Mouse (Mus musculus): ENCODE data around the gene Mrgprd.
A peak's percentile ranks its signal among the peaks of the same experiment; 100 is the strongest.

Mrgprd gene

DNA sequence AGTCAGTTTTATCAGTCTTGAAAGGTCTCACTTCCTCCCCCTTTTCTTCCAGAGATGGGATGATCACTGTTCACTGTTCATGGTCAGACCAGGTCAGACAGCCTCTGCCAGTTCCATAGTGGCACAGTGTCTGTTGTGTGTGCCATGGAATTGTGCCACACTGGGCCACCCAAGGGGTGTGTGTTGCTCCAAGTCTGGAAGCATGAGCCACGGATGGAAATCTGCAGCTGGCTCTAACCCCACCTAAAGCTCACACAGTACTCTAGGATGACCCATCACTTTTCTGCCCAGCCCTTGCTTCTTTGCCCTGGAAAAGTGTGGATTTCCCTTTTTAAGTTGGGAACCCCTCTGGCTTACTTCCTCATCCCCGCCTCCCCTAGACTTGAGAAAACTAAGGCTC, 10.5 kb upstream of the Mrgprd start:
- no peak for DNase-seq

DNA sequence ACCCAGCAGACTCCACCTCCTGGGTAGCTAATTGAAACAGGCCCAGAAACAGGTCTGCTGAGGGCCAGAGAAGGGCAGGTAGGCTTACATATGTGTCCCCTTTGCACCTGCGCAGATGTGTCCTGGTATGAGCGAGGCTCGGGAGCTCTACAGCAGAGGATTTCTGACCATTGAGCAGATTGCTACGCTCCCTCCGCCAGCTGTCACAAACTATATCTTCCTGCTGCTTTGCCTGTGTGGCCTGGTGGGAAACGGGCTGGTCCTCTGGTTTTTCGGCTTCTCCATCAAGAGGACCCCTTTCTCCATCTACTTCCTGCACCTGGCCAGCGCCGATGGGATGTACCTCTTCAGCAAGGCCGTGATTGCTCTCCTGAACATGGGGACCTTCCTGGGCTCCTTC, 7.0 kb upstream of the Mrgprd start:
- DNase-seq, result no peak

DNA sequence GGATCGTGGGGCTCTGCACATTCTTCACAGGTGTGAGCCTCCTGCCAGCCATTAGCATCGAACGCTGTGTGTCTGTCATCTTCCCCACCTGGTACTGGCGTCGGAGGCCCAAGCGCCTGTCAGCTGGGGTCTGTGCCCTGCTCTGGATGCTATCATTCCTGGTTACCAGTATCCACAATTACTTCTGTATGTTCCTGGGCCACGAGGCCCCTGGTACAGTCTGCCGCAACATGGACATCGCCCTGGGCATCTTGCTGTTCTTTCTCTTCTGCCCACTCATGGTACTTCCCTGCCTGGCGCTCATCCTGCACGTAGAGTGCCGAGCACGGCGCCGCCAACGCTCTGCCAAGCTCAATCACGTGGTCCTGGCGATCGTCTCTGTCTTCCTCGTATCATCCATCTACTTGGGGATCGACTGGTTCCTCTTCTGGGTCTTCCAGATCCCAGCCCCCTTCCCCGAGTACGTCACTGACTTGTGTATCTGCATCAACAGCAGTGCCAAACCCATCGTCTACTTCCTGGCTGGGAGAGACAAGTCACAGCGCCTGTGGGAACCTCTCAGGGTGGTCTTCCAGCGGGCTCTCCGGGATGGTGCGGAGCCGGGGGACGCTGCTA, 6.5 kb upstream of the Mrgprd start:
- DNase-seq, result no peak

DNA sequence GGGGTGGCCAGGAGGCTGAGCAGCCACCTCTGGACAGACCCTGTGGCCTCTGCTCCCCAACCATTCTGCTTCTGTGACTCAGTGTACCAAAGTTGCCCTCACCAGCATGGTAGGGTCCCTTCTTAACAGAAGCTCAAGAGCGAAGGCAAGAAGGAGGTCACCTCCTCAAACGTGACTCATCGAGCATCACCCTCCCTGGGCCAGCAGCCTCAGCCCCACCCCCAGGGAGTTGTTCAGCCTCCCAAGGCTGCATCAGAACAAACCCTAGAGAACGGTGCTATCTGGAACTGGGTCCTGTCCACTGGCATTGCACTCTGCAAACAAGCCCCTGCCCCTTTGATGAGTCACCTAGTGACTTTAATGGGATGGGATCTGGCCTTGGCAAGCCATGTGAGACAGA, 5.8 kb upstream of the Mrgprd start:
- DNase-seq, result no peak

DNA sequence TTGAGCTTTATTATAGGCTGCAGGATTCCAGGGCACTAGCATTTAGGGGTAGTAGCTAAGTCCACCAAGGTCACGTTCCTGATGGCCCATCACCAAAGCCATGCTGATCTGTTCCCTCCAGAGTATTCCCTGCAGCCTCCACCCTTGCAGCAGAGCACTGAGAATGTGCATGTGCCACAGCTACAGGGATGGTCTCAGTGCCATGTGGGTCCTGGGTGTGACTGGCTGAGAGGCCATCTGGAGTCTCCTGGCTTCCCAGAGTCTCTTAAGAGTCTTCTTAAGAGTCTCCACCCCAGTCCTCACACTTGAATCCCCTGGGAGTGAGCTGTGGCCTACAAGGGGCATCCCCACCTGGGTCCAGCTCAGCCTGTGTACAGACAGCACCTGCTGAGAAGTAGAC, 4.8 kb upstream of the Mrgprd start:
- no peak for DNase-seq

DNA sequence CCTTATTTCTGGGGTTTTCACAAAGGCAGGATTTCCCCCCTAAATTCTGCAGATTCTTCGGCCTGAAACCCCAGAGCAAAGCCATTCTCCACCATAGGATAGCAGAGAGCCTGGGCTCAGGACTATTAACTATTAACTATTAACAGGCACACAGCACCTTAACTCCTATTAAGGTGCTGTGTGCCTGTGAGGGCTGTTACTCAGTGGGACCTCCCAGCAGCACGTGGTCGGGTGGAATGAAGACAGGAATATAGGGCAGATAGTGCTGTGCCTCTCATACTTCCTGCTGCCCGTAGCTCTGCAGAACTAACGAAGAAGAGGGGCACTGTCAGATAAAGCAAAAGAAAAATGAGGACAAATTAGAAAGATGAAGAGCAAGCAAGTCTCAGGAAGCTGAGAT, 4.1 kb upstream of the Mrgprd start:
- DNase-seq, result no peak

DNA sequence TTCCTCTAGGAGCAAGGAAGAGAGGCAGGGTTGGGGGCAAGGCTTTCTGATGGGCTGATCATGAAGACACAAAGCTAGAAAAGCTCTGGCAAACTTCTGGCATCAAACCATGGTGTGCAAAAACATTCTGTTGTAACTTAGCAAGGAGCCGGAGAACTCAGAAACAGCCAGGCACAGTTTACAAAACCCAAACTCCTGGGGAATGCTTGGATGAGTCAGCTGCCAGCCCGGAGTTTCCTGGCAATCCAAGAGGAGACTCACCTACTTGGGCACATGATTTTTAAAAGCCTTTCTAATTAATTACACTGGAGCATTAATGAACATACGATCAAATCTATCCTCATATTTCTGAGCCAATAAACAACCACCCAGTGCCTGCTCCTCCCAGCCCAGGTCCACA, 2.5 kb upstream of the Mrgprd start:
- no peak for DNase-seq

DNA sequence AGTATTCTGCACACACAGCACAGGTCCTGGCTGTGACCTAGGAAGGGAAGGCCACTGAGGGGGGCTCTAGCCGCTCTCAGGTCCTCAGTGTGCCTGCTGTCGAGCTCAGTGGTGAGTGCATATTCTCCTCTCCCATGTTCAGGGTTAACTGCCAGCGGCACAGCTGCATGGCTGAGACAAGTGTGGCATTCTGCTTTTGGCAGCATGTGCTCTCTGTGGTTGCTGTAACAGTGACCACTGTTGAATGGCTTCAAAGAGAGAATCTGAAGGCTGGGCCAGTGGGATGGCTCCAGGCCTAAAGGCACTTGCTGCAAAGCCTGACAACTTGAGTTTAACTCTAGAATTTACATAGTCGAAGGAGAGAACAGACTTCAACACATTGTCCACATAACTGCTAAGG, 2.9 kb downstream of the Mrgprd start:
- DNase-seq, result no peak

DNA sequence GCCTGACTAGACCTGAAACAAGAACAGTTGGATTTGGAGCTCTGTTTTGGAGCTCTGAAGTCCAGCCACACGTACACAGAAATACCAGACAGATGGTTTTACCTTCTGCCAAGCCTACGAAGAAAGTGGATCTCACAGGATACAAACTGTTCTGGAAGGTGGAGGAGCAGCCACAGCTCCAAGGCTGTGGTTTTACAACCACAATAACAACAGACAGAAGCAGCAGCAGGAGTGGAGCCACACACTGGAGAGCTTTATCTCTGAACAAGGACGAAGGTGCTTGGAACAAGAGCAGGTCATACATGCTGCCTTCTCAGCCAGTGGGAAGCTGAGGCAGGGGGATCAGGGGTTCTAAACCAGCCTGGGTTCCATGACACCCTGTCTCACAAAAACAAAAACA, 4.8 kb downstream of the Mrgprd start:
- no peak for DNase-seq

DNA sequence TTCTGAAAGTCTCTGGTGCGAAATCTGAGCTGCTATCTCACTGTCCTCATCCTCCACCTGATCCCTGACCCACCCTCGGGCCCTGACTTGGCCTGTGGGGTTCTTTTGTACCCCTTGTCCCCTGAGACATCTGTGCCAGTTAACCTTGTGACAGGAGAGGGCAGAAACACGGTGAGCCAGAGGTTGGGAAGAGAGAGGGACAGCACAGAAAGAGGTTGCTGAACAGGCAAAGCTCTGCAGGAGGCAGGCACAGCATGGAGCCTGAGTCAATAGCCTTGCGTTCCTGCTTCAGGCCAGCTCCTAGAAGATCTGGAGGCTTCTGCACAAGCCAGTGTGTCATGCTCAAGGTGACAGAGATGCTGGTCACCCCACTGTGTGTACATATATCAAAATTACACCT, 9.0 kb downstream of the Mrgprd start:
- no peak for DNase-seq

DNA sequence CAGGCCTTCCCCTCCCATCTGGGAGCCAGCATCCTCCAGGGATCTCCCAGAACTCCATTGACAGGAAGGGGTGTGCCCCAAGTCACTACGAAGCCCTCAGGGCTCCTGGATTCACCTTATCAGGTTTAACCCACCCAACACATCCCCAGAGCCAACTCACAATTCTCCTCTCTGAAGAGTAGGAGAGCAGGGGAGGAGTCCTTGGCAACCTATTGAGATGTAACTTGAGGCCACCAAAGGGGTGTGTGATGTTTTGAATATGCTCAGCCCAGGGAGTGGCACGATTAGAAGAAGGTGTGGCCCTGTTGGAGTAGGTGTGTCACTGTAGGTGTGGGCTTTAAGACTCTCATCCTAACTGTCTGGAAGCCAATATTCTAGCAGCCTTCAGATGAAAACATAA, 11.1 kb downstream of the Mrgprd start:
- no peak for DNase-seq

DNA sequence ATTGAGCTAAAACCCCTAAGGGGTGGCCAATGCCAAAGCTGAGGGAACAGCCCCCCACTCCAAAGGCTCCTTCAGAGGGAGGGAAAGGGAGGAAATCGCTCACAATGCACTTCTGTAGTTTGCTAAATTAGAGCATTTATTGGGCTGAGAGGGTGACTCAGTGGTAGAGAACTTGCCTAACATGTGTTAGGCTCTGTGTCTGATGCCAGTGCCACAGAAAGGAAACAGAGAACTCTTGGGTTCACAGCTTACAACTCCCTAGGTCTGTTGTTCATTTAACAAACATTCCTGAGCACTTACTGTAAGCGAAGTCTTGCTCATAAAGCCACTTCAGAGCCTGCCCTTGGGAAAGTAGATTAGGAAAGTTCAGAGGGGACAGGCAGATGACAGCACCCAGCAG, 15.3 kb downstream of the Mrgprd start:
- DNase-seq, result no peak

DNA sequence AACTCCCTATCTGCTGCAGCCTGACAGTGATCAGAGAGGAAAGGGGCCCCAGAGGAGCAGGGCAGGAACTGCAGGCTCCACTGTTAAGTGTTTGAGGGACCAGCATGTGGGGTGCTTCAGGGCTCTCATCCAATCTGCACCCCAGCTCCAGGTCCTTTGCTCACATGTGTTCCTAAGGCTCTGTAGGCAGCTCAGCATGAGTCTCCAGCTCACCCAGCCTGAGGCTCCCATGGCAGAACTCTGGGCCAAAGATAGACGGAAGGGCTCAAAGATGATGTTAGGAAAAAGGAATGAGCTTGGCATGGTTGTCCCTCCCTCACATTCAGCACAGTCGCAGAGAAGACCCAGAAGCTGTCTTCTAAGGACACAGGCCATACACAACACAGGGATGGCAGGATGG, 16.0 kb downstream of the Mrgprd start:
- no peak for DNase-seq

DNA sequence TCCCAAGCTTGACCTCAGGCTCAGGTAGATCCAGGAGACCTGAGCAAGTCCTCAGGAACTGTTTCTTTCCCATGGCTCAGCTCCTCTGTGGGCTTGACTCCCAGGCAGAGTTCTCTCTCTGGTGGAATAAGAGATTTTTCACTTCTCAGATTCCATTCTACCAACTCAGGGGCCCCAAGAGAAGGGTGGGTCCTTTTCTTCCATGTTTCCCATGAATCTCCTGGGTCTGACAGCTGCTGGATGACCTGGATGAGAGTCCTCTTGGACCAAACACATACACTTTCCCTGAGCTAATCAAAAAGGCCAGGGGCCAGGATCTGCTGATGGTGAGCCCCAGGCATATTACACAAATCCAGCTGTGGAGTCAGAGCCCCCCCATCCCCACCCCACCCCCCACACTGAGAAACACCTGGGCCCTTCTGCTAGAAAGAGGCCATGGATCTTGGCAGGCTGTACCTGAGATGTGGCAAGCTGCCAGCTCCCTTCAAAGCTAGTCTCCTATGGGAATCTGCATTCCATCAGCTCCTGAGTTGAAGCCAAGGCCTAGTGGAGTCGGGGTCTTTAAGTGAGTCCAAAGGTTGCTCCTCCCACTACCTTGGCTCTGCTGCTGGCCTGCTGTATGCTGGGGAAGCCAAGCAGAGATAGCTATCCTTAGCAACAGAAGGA, 17.9 kb downstream of the Mrgprd start:
- peak; percentile 55 for DNase-seq

DNA sequence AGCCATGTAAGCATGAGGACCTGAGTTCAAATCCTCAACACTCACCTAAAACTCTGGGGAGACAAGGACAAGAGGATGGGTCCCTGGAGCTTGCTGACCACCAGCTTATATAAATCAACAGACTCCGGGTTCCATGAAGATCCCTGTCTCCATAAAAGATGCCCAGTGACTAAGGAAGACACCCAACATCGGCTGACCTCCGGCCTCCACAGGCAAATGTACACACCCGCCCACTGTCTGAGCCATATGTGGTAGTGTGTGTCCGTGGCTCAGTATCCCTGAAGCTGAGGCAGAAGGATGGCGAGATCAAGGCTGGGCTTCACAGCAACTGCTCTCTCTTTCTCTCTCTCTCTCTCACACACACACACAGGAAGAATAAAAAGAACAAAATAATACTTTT, 19.3 kb downstream of the Mrgprd start:
- DNase-seq, result no peak

DNA sequence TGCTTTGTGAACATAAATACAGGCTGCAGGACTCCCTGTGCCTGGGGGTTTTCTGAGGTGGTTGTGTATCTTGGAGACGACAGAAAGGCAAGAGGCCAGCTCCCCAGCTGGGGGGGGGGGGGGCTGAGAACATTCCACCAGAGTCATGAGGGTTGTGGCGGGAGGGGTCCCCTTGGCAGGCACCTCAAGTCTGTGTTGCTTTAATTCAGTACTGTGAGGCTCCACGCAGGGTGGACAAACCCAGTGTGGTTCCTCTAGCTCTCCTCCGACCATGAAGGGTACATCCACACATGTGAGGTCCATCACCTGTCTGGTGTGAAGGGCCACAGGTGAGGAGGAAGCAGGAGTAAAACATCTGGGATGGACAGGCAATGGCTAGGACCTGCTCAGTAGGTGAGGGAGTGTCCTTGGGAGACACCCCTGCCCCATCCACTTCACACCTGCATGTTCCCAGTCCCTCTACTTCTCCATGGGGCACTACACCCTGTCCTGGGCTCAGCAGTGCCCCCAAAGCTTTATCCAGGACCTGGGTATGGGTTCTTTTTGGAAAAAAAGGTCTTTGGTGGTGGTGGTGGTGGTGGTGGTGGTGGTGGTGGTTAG, 19.9 kb downstream of the Mrgprd start:
- no peak for DNase-seq

DNA sequence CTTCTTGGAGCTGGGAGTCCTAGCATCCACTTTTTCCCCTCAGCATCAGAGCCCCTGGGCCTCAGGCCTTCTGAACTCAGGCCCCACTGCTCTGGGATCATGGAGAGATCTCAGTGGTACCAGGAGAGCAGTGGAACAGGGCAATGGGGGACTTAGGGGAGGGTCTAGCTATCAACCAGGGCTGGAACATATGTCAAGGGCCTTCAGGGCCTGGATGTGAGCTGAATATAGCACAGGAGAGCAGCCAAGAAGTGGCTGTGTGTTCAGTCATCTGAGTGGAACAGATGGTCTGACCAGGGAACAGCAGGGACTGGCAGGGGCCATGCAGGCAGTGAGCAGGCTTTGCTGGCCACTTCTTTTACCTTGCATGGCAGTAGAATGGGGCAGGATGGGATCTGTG, 20.6 kb downstream of the Mrgprd start:
- DNase-seq, result no peak

DNA sequence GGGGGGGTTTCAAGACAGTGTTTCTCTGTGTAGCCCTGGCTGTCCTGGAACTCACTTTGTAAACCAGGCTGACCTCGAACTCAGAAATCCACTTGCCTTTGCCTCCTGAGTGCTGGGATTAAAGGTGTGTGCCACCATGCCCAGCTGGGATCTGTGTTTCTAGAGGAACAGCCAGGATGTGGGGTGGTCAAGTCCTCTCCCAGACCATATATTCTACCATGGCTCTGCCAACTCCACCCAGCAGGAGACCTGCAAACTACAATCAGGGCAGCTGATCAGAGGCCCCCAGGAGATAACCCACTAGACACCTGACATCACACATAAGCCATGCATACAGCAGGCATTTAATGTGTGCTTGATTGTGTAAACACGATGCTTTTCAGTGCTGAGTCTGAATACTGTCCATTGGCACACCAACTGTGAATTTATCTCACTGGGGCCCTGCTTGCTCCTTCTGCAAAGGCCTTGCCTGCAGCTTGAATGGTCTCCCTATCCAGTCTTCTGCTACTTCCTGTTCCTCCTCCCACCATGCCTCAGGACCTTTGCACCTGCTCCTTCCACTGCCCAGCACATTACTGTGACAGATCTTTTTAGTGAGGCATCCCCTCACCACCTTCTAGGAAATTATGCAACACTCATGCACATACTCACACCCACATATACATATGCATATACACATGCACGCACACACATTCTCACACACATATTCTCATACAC, 21.1 kb downstream of the Mrgprd start:
- no peak for DNase-seq

DNA sequence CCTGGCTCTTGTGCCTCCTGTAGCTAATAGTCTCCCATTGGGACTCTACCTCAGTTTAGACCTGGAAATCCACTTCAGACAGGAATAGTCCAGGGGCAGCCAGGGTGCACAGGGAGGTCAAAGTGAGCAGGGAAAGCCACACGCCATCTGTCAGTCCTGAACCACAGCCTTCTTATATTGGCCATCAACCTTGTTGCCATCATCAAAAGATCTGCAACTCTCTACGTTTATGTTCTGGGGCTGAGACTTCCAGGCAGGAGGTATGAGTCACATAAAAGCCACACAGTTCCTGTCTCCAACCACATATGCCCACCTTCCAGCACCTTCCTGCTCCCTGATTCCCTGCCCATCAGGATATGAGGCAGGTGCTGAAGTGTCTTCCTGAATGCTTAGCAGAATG, 23.3 kb downstream of the Mrgprd start:
- no peak for DNase-seq

DNA sequence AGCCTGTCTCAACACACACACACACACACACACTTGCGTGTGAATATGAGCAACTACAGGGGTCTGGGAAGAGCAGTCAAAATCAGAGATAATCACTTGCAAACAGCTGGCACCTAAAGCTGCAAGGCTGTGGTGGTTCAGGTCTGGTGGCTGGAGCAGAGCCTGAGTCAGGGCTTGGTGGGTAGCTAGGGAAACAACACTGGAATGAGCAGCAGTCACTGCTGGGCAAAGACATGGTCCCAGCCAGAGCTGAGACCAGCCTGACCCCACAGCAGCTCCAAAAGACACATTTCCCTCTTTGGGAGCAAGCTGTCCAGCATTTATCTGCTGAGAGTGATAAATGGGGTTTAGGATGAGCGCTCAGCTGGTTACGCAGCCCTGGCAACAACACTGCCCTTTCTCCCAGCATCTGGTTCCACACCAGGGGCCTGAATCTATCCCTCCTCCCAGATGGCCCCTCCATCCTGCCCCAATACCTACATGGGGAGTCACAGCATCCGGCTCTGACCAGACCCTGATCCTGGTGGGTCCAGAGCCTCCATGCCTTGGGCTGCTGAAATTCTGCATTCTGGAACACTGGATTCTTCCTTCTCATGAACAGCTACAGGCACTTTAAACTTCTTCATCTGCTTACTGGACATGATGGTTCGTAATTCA, 25.7 kb downstream of the Mrgprd start:
- no peak for DNase-seq

Data from liver (tissue).